7 mouse cellular contexts compared by ENCODE assay signal in genomic region chr8:90657641-90658051, GRCm38 (mm10).
DNase-seq lines count a peak whose midpoint lies in the region; ATAC-seq and TF ChIP-seq lines count a peak whose summit lies in the region.

No protein-coding gene starts in this region.

- no peaks in the 10 kb centered on the region for H3K27me3 ChIP-seq in forebrain, embryonic 12.5 days
- H3K27me3 ChIP-seq in lung, postnatal 0 days (replicated peaks; ENCODE audit: insufficient read depth, low read length): no peaks in the 10 kb centered on the region

- ATAC-seq in forebrain, embryonic 12.5 days (ENCODE audit: low FRiP score): 0 out of 2 replicates have a peak, but pooled peaks have one; percentile 9
- ATAC-seq in lung, postnatal 0 days: no peak

- TF ChIP-seq POLR2A in brain, embryonic 14.5 days (IDR thresholded peaks at IDR 0.05; ENCODE audit: borderline replicate concordance, extremely low read depth, insufficient read depth, insufficient read length, poor library complexity, severe bottlenecking): no peak

- H3K9ac ChIP-seq in forebrain, embryonic 12.5 days: no peak overlapping the region
- no peak overlapping the region for H3K9ac ChIP-seq in lung, postnatal 0 days (replicated peaks; ENCODE audit: low read depth)

- H3K4me1 ChIP-seq in forebrain, embryonic 12.5 days: peaks cover 23% of the 10 kb centered on the region
- no peaks in the 10 kb centered on the region for H3K4me1 ChIP-seq in lung, postnatal 0 days (ENCODE audit: insufficient read depth, low read depth, low read length)

- peak; percentile 79 for DNase-seq in Muller cell, postnatal 12 days (ENCODE audit: inconsistent ontology term)
- DNase-seq in brain, embryonic 14.5 days (ENCODE audit: low read depth): peak; percentile 96
- DNase-seq in kidney, postnatal 10 days: peak; percentile 41
- peak; percentile 66 for DNase-seq in lung, postnatal 0 days (ENCODE audit: low spot score)
- peak; percentile 54 to 59 for DNase-seq in right cerebral cortex, postnatal 36 days (ENCODE audit: low spot score in 2 of 2)
- no peak for DNase-seq in B cell, adult 2 months

- H3K4me2 ChIP-seq in forebrain, embryonic 12.5 days: no peak overlapping the region
- H3K4me2 ChIP-seq in lung, postnatal 0 days (replicated peaks; ENCODE audit: low read depth, low read length): no peak overlapping the region

- H3K36me3 ChIP-seq in forebrain, embryonic 12.5 days (replicated peaks): no peaks in the 10 kb centered on the region
- H3K36me3 ChIP-seq in lung, postnatal 0 days (ENCODE audit: insufficient read depth, low read length): no peaks in the 10 kb centered on the region

- no peak overlapping the region for H3K4me3 ChIP-seq in forebrain, embryonic 12.5 days (replicated peaks)
- no peak overlapping the region for H3K4me3 ChIP-seq in lung, postnatal 0 days (ENCODE audit: low read depth, low read length)

- peak; percentile 64; the same call in 1 of the 2 replicates for TF ChIP-seq CTCF in brain, embryonic 14.5 days (IDR thresholded peaks at IDR 0.05; ENCODE audit: borderline replicate concordance, extremely low read depth, insufficient read depth, insufficient read length)
- peak; percentile 68 for TF ChIP-seq CTCF in lung, postnatal 0 days (IDR thresholded peaks at IDR 0.05)

- no peak for TF ChIP-seq EP300 in lung, postnatal 0 days (IDR thresholded peaks at IDR 0.05)

- WGBS in forebrain, embryonic 12.5 days: 10% methylated on average over 7 of the region's 7 CpGs
- 25% methylated on average over 7 of the region's 7 CpGs for WGBS in lung, postnatal 0 days

- H3K9me3 ChIP-seq in forebrain, embryonic 12.5 days: peaks cover 10% of the 10 kb centered on the region; the same call in 1 of the 2 replicates
- H3K9me3 ChIP-seq in lung, postnatal 0 days (ENCODE audit: low read length): no peaks in the 10 kb centered on the region

- H3K27ac ChIP-seq in forebrain, embryonic 12.5 days: no peak overlapping the region
- H3K27ac ChIP-seq in lung, postnatal 0 days (ENCODE audit: low read length): no peak overlapping the region

Comparison
In these comparisons a context has a peak if more than half of its experiments do, and no peak if none do; other contexts are left out.
1. DNase-seq: peak in Muller cell, postnatal 12 days (single experiment), brain, embryonic 14.5 days (single experiment), kidney, postnatal 10 days (single experiment), lung, postnatal 0 days (single experiment) and right cerebral cortex, postnatal 36 days (2 of 2); none in B cell, adult 2 months (0 of 2).